Mouse (Mus musculus) lung, postnatal 0 days (tissue): ENCODE results near the gene Mical3. TPM values are rescaled to one million over a fixed set of nuclear protein-coding genes. Genes with fewer than 3 reads are reported as not detected.

Source experiments
- ATAC-seq: fragments of 200-750 bp; cut with Nextera tagmentation; 2 replicates; pipeline ENCODE4 v1.8.0; 2017; ENCODE audit warnings: moderate library complexity
- DNase-seq: peaks from one replicate; pipeline ENCODE4 v3.0.0-alpha.2; 2016; ENCODE audit warnings: low spot score
- H3K27ac ChIP-seq: fragments of 300-500 bp; sonication (generic); 2 replicates; pipeline ENCODE4 v1.5.1; 2014; ENCODE audit warnings: antibody characterized with exemption, mild to moderate bottlenecking, low read length, mixed read lengths
- H3K27me3 ChIP-seq: fragments of 300-500 bp; sonication (generic); replicated peaks from 2 replicates; pipeline ENCODE4 v1.6.1; 2014; ENCODE audit warnings: low read length, mixed read lengths; ENCODE audit not compliant: insufficient read depth
- H3K36me3 ChIP-seq: fragments of 300-500 bp; sonication (generic); 2 replicates; pipeline ENCODE4 v1.6.1; 2014; ENCODE audit warnings: low read length, mixed read lengths; ENCODE audit not compliant: insufficient read depth
- H3K4me1 ChIP-seq: fragments of 300-500 bp; sonication (generic); 2 replicates; pipeline ENCODE4 v1.6.1; 2014; ENCODE audit warnings: antibody characterized with exemption, low read depth, low read length, mixed read lengths; ENCODE audit not compliant: insufficient read depth
- H3K4me2 ChIP-seq: fragments of 300-500 bp; sonication (generic); replicated peaks from 2 replicates; pipeline ENCODE4 v1.6.1; 2014; ENCODE audit warnings: low read depth, mild to moderate bottlenecking, low read length, moderate library complexity, mixed read lengths
- H3K4me3 ChIP-seq: fragments of 300-500 bp; sonication (generic); 2 replicates; pipeline ENCODE4 v1.5.1; 2014; ENCODE audit warnings: low read depth, low read length
- H3K9ac ChIP-seq: fragments of 300-500 bp; sonication (generic); replicated peaks from 2 replicates; pipeline ENCODE4 v1.6.1; 2014; ENCODE audit warnings: low read depth, mild to moderate bottlenecking
- H3K9me3 ChIP-seq: fragments of 300-500 bp; sonication (generic); 2 replicates; pipeline ENCODE4 v1.6.1; 2016; ENCODE audit warnings: low read length, mixed read lengths
- CTCF ChIP-seq: IDR thresholded peaks from 2 replicates; pipeline ENCODE4 v1.5.1; 2016; ENCODE audit warnings: antibody characterized with exemption, mild to moderate bottlenecking
- EP300 ChIP-seq: IDR thresholded peaks from 2 replicates; pipeline ENCODE4 v1.6.1; 2016; ENCODE audit warnings: antibody characterized with exemption, mild to moderate bottlenecking, control low read depth
- WGBS: fragments of 180-500 bp; shearing (Covaris S2); extraction: QIAGEN DNeasy Blood & Tissue Kit; methylation state at CpG from one replicate; pipeline ENCODE4 v1.1.7; 2014; 5-methylcytosine and 5-hydroxymethylcytosine counted together
- polyA plus RNA-seq: library from polyadenylated mRNA; unstranded; fragments of >200 nt; fragmentation: Nextera tagmentation; extraction: Ambion mirVana; gene quantifications from 2 replicates; pipeline ENCODE4 v1.2.1, GENCODE M21; 2015

The Mical3 gene
- polyA plus RNA-seq, 1 experiment from 2014 or later: 12.8 TPM

DNA sequence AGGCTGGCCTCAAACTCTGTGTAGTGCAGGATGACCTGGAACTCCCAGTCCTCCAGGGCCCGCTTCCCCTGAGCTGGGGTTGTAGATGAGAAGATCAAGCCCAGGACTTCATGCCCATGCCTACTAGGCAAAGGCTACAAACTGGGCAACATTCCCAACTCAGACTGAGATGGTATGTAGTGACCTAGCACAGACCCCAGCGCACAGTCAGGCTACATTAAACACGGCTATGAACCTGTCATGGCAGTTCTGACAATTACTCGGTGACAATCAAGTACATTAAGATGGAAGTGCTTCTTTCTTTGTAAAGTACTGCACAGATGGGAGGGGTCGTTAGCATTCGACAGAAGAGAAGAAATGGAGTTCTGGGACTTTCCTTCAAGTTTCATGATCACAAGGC, 44.0 kb upstream of the Mical3 start:
- no peak for ATAC-seq
- 91% methylated on average over 6 of the region's 6 CpGs for WGBS

DNA sequence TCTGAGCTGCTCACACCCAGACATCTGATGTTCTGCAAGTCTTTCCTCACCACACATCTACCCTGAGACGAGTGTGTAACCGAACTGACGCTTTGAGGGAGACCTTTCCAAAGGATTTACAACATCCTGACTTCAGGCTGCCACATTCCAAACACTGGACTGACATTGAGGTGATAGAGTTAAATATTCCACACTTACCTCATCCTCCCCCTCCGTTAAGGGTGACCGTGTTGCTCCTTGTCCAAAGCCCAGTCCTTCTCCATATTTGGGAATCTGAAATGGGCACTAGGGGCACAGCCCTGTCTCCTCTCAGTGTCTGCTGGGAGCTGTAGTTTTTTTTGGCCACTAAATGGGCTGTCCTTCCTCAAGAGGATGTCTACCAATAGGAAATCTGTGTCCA, 42.7 kb upstream of the Mical3 start:
- no peak overlapping the region for H3K9ac ChIP-seq
- DNase-seq: no peak
- no peak overlapping the region for H3K4me2 ChIP-seq
- no peak overlapping the region for H3K4me3 ChIP-seq
- H3K27ac ChIP-seq: no peak overlapping the region
- H3K9me3 ChIP-seq: no peaks in the 10 kb centered on the region
- TF ChIP-seq CTCF (no peak), EP300 (no peak)
- peak; percentile 41 for ATAC-seq
- WGBS: 40% methylated on average over 5 of the region's 5 CpGs
- H3K4me1 ChIP-seq: no peaks in the 10 kb centered on the region
- H3K36me3 ChIP-seq: no peaks in the 10 kb centered on the region
- 0 out of 2 replicates have a peak, but pooled peaks cover 3% of the 10 kb centered on the region for H3K27me3 ChIP-seq

More for the DNA sequence above, 44.0 kb upstream of the Mical3 start:
- Histone ChIP-seq H3K4me1 (no peaks in the 10 kb centered on the region), H3K9me3 (no peaks in the 10 kb centered on the region), H3K9ac (no peak overlapping the region), H3K36me3 (no peaks in the 10 kb centered on the region), H3K27me3 (0 out of 2 replicates have a peak, but pooled peaks cover 3% of the 10 kb centered on the region), H3K4me3 (no peak overlapping the region), H3K4me2 (no peak overlapping the region), H3K27ac (no peak overlapping the region)
- no peak for DNase-seq
- TF ChIP-seq CTCF (no peak), EP300 (no peak)

DNA sequence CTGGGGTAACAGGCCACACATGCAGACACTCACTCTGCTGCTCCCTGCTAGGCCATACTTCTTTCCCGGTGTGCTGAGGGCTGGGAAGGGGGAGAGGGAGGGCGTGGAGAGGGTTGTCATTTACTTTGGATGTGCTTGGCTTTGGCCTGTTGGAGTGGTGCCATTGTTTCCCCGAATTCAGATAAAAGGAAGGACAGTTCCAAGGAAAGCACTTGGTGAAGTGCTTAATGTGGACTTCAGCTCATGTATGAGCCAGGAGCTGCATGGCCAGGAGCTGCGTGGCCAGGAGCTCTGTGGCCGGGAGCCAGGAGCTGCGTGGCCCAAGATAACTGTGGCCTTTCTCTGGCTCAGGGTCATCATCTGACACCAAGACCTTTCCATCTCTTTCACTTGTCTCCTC, 40.3 kb upstream of the Mical3 start:
- Histone ChIP-seq H3K4me2 (no peak overlapping the region), H3K9me3 (no peaks in the 10 kb centered on the region), H3K27ac (no peak overlapping the region), H3K9ac (no peak overlapping the region), H3K27me3 (0 out of 2 replicates have a peak, but pooled peaks cover 4% of the 10 kb centered on the region), H3K36me3 (no peaks in the 10 kb centered on the region), H3K4me3 (no peak overlapping the region), H3K4me1 (no peaks in the 10 kb centered on the region)
- DNase-seq: no peak
- ATAC-seq: peak; percentile 38
- no peak for TF ChIP-seq CTCF
- TF ChIP-seq EP300: no peak
- WGBS: 30% methylated on average over 6 of the region's 6 CpGs

DNA sequence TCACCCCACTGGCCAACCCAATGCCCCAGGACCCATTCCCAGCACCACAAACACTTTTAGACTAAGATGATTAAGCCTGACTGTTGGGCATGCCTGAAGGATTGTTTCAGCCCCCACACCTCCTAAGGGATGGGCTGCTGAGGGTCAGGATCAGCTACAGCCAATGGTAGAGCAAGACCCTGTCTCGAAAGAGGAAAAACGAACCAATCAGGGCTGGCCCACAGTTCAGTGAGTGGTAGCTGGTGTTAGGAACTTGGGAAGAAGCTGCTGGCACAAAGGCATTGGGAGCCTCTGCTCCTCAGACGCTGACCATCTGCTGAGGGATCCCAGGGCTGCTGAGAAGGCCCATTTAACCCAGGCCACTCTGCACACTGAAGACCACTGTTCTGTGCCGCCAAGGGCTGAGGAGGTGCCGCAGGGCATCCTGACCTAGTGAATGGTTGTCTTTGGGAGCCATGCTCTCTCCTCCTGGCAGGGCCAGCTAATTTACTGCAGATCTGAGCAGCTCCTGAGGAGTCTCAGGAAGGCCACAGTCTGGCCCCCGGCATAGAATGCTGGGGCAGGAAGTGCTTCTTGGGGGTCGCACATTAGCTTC, 36.7 kb upstream of the Mical3 start:
- H3K27me3 ChIP-seq: peaks cover 14% of the 10 kb centered on the region; the same call in 1 of the 2 replicates
- H3K9ac ChIP-seq: no peak overlapping the region
- H3K9me3 ChIP-seq: no peaks in the 10 kb centered on the region
- no peak overlapping the region for H3K4me3 ChIP-seq
- no peak overlapping the region for H3K4me2 ChIP-seq
- no peak for TF ChIP-seq CTCF
- no peak for TF ChIP-seq EP300
- no peaks in the 10 kb centered on the region for H3K4me1 ChIP-seq
- ATAC-seq (no peak), DNase-seq (no peak)
- H3K27ac ChIP-seq: no peak overlapping the region
- WGBS: 83% methylated on average over 7 of the region's 7 CpGs
- no peaks in the 10 kb centered on the region for H3K36me3 ChIP-seq

DNA sequence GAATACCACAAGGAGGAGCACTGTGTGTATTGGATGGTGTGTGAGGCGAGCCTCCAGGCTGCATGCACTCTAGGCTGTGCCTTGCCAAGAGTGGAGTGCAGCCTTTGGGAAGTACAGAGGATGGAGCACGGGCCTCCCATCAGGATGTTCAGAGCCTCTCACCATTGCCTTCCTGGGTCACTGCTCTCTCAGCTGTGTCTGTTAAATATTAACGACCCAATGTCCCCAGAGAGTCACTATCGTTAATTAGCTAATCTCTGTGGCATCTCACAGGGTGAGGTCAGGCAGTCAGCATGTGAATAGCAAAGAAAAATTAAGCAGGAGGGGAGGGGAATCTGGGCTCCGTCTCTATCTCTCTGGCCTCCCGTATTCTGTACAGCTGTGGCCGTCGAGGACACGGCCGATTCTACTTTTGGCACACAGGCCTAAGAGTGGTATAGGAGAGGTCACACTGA, 35.3 kb upstream of the Mical3 start:
- DNase-seq (no peak), ATAC-seq (peak; percentile 34; the same call in 1 of the 2 replicates)
- Histone ChIP-seq H3K4me2 (no peak overlapping the region), H3K27ac (no peak overlapping the region), H3K36me3 (no peaks in the 10 kb centered on the region), H3K27me3 (peaks cover 18% of the 10 kb centered on the region; the same call in 1 of the 2 replicates), H3K9ac (no peak overlapping the region), H3K4me1 (no peaks in the 10 kb centered on the region), H3K9me3 (no peaks in the 10 kb centered on the region), H3K4me3 (no peak overlapping the region)
- TF ChIP-seq CTCF: no peak
- no peak for TF ChIP-seq EP300
- WGBS: 21% methylated on average over 10 of the region's 10 CpGs

DNA sequence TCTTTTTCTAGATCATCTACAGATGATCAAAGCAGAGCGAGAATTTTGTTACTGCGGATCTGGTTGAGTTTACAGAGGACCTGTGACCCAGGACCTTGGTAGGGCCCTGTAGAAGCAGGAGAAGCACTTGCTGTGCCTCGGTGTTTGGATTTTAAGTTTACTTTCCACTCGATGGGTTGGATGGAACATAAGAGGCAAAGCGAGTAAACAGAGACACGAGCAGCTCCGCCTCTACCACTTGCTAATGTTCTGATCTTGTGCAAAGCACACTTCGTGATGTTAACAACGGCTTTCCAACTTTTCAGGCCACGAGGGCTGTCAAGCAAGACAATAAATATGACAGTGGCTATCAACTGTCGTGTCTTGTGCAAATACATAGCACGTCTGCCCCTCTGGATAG, 31.8 kb upstream of the Mical3 start:
- Histone ChIP-seq H3K4me2 (no peak overlapping the region), H3K4me3 (no peak overlapping the region), H3K9ac (no peak overlapping the region), H3K4me1 (0 out of 2 replicates have a peak, but pooled peaks cover 3% of the 10 kb centered on the region), H3K9me3 (no peaks in the 10 kb centered on the region), H3K27ac (no peak overlapping the region), H3K36me3 (no peaks in the 10 kb centered on the region), H3K27me3 (peaks cover 35% of the 10 kb centered on the region; the same call in 1 of the 2 replicates)
- peak; percentile 42; the same call in 1 of the 2 replicates for ATAC-seq
- no peak for TF ChIP-seq EP300
- no peak for TF ChIP-seq CTCF
- DNase-seq: peak; percentile 61
- WGBS: 41% methylated on average over 12 of the region's 12 CpGs
